Mouse (Mus musculus) layer of hippocampus, adult 18-20 months (tissue): ENCODE data around the gene Robo1. TPM values are rescaled to one million over a fixed set of nuclear protein-coding genes. Genes with fewer than 3 reads are reported as not detected.
"Not testable (repeated sequence)": the region's sequence is repeated elsewhere in the genome, so short reads cannot be mapped to it uniquely, and the experiment has no call there.

ENCODE experiments used
- DNase-seq, 2 experiments: peaks; one replicate each; pipeline ENCODE4 v3.0.0; 2022; ENCODE audit warnings: low spot score in 2 of 2
- total RNA-seq, 2 experiments: library from RNA; stranded (reverse); gene quantifications; 2 replicates each; pipeline ENCODE4 v1.2.3; 2021

Robo1 gene
- total RNA-seq, 2 experiments from 2014 or later, result 49.5 to 52.3 TPM

DNA sequence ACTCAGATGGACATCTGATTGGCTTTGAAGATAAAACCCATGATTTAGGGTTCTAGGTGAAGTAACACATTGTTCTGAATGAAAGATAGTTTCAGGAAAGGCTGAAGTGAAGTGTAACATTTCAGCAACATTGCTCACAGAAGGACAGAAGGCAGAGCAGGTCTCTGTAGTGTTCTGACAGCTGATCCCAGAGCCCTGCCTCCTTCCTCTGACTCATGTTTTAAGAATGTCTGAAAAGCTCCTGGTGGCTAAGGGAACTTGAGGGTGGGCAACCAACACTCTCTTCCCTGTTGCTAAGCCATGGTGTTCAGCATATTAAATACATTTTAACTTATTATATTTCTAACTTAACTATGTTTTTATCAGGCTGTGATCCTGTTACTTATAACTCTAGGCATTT lies 126.3 kb downstream of the Robo1 start:
- no peak for DNase-seq

- no peak for DNase-seq
Measured at GRCm38 (mm10) chr16:72444428-72445135, 136.5 kb downstream of the Robo1 start.

DNA sequence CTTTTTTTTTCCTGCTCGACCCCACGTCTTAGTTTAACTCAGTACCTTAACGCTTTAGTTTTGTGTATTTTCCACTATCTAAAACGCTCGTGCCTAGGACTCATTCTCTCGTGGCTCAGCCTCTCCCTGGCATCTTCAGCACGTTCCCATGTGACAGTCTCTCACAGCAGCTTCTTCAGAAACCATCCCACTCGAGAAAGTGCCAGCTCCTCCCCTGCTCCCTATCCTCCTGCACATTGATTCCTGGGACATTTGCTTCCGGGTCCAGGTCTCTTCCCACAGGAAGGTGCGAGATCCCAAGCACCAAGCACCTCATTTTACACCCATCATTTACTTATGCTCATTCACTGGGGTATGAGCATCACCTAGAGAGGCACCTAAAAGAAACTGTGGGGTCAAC lies 150.0 kb downstream of the Robo1 start:
- DNase-seq, result no peak

DNA sequence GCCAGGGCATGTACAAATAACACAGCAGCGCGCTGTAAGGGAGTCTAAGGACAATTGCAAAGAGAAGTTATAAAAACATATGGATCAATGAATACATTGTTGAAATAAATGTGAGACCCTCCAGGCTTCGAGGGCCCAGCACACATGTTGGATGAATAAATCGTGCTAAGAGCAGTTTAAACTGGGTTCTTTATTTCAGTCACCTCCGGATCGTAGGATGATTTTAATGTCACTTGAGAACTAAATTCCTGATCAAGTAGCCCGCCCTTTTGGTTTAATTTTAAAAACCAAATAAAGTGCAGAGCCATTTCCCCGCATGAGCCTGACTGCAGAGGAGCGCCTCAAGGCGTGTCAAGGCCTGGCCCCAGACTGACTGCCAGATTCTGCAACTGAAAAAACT lies 150.5 kb downstream of the Robo1 start:
- no peak for DNase-seq

DNA sequence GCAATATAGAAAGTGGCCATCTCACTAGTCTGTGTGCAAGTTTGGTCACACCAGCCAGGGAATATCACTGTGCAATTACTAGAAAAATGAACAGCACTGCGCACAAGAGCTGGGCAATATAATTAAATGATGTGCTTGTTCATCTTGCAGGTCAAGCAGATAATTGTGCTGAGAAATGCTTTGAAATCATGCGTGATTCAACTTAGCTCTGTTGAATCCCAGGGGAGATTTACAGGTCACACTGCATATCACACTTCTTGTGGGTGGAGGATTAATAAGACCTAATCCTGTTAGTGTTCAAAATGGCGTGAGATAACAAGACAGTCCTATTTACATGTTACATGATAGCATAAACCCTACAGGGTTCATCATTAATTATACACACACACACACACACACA lies 157.6 kb downstream of the Robo1 start:
- DNase-seq, result no peak

GRCm38 (mm10) chr16:72470037-72470673 lies 162.0 kb downstream of the Robo1 start:
- DNase-seq, result no peak

- DNase-seq, result peak; percentile 11 to 49
Measured at GRCm38 (mm10) chr16:72510716-72511199, 202.7 kb downstream of the Robo1 start.

- no peak for DNase-seq
Measured at GRCm38 (mm10) chr16:72531337-72531736, 223.2 kb downstream of the Robo1 start.

- no peak for DNase-seq
Measured at GRCm38 (mm10) chr16:72533900-72534571, 225.9 kb downstream of the Robo1 start.

DNA sequence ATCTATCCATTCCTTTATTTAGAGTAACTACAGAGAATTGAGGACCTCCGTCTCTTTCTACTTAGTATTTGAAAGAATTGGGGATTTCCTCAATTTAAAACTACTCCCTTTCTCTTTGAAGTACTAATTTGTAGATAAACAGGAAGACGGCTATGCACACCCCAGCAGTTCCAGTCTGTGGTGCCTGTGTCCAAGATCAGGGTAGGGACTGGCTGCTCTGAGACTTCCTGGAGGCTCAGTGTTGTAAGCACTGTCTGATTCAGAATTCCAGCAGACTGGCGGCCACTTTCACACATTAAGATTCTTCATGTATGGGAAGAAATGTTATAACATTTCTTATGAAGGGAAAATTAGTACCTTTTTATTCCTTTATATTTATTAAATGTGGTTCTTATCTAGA lies 230.1 kb downstream of the Robo1 start:
- no peak for DNase-seq

DNA sequence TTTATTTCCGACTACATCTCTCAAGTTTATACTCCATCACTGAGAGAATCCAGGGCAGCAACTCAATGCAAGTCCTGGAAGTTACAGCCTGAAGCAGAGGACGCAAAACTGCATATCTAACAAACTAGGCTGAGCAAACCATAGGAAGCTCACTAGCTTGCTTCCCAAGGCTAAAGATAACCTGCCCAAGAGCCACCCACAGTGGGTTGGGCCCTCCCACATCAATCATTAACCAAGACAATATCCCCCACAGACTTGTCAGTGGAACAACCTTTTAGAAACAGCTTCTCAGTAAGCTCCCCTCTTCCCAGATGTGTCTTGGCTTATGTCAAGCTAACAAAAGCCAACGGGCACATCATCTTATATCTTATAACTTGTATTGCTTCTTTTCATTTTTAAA lies 235.8 kb downstream of the Robo1 start:
- no peak for DNase-seq

GRCm38 (mm10) chr16:72544950-72545349 lies 236.8 kb downstream of the Robo1 start:
- no peak for DNase-seq

DNA sequence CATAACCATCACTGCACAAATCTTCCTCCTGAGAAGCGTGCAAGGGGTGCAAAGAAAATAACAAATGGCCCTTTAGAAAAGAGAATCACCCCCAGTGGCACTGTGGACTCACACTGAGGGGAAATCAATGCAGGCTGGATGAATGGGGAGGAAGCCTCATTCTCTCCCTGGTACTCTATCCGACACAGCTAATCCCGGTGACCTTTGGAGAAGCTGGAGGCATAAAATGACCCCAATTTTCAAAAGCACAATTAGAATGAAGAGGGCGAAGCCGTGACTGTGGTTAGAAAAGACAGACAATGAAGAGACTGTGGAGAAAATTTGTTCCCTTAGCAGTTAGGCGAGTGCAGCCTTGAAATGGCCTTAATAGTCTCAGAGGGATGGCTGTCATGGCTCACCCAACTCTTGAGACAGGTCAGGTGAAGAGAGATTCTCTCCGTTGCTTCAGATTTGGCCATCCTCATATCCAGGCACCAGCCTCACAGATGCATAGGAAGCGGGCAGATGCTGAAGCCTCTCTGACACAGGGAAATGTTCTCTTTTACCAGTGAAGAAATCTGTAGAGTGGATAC lies 243.7 kb downstream of the Robo1 start:
- no peak for DNase-seq

- DNase-seq, result no peak
Measured at GRCm38 (mm10) chr16:72553713-72554112, 245.6 kb downstream of the Robo1 start.

DNA sequence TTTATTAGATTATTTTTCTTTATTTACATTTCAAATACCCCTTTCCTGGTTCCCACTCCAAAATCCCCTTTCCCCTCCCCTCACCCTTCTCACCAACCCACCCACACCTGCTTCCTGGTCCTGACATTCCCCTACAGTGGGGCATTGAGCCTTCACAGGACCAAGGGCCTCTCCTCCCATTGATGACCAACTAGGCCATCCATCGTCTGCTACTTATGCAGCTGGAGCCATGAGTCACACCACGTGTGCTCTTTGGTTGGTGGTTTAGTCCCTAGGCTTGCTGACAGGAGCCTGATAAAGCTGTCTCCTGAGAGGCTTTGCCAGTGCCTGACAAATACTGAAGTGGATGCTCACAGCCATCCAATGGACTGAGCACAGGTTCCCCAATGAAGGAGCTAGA lies 254.0 kb downstream of the Robo1 start:
- not testable (repeated sequence) for DNase-seq

- DNase-seq, result no peak
Measured at GRCm38 (mm10) chr16:72563196-72563963, 255.3 kb downstream of the Robo1 start.

GRCm38 (mm10) chr16:72575171-72575570 lies 267.1 kb downstream of the Robo1 start:
- no peak for DNase-seq

- DNase-seq, result no peak
Measured at GRCm38 (mm10) chr16:72576956-72577355, 268.9 kb downstream of the Robo1 start.

GRCm38 (mm10) chr16:72584454-72585159 lies 276.5 kb downstream of the Robo1 start:
- no peak for DNase-seq

GRCm38 (mm10) chr16:72585160-72585813 lies 277.2 kb downstream of the Robo1 start:
- DNase-seq, result peak in 1 of 2 experiments; percentile 30
